Mouse (Mus musculus): Measurements from ENCODE around the gene Mast4.

The Mast4 gene

GRCm38 (mm10) chr13:102992680-102993423 lies 341.4 kb downstream of the Mast4 start:
- no peak for DNase-seq (ENCODE audit: extremely low spot score, low read depth, low spot score)

- DNase-seq (ENCODE audit: extremely low spot score, low read depth, low spot score), result no peak
Measured at GRCm38 (mm10) chr13:102991928-102992327, 342.4 kb downstream of the Mast4 start.

- no peak for DNase-seq (ENCODE audit: extremely low spot score, low read depth, low spot score)
Measured at GRCm38 (mm10) chr13:102991196-102991595, 343.1 kb downstream of the Mast4 start.

GRCm38 (mm10) chr13:102990085-102990484 lies 344.2 kb downstream of the Mast4 start:
- DNase-seq (ENCODE audit: extremely low spot score, low read depth, low spot score), result no peak

GRCm38 (mm10) chr13:102989616-102990015 lies 344.7 kb downstream of the Mast4 start:
- no peak for DNase-seq (ENCODE audit: extremely low spot score, low read depth, low spot score)

GRCm38 (mm10) chr13:102988976-102989375 lies 345.3 kb downstream of the Mast4 start:
- no peak for DNase-seq (ENCODE audit: extremely low spot score, low read depth, low spot score)

GRCm38 (mm10) chr13:102988251-102988895 lies 345.9 kb downstream of the Mast4 start:
- no peak for DNase-seq (ENCODE audit: extremely low spot score, low read depth, low spot score)

- no peak for DNase-seq (ENCODE audit: extremely low spot score, low read depth, low spot score)
Measured at GRCm38 (mm10) chr13:102984550-102984949, 349.7 kb downstream of the Mast4 start.

GRCm38 (mm10) chr13:102973853-102974252 lies 360.4 kb downstream of the Mast4 start:
- DNase-seq (ENCODE audit: extremely low spot score, low read depth, low spot score), result no peak

GRCm38 (mm10) chr13:102963471-102963870 lies 370.8 kb downstream of the Mast4 start:
- DNase-seq (ENCODE audit: extremely low spot score, low read depth, low spot score), result no peak

GRCm38 (mm10) chr13:102958273-102959270 lies 375.7 kb downstream of the Mast4 start:
- no peak for DNase-seq (ENCODE audit: extremely low spot score, low read depth, low spot score)

GRCm38 (mm10) chr13:102957508-102958272 lies 376.6 kb downstream of the Mast4 start:
- peak; percentile 2 for DNase-seq (ENCODE audit: extremely low spot score, low read depth, low spot score)

- no peak for DNase-seq (ENCODE audit: extremely low spot score, low read depth, low spot score)
Measured at GRCm38 (mm10) chr13:102955506-102955905, 378.8 kb downstream of the Mast4 start.

GRCm38 (mm10) chr13:102949756-102950155 lies 384.5 kb downstream of the Mast4 start:
- DNase-seq (ENCODE audit: extremely low spot score, low read depth, low spot score), result no peak

GRCm38 (mm10) chr13:102948966-102949365 lies 385.3 kb downstream of the Mast4 start:
- DNase-seq (ENCODE audit: extremely low spot score, low read depth, low spot score), result no peak

- DNase-seq (ENCODE audit: extremely low spot score, low read depth, low spot score), result no peak
Measured at GRCm38 (mm10) chr13:102947546-102947945, 386.8 kb downstream of the Mast4 start.

- no peak for DNase-seq (ENCODE audit: extremely low spot score, low read depth, low spot score)
Measured at GRCm38 (mm10) chr13:102946024-102946821, 388.1 kb downstream of the Mast4 start.

GRCm38 (mm10) chr13:102945450-102945849 lies 388.8 kb downstream of the Mast4 start:
- DNase-seq (ENCODE audit: extremely low spot score, low read depth, low spot score), result no peak

- no peak for DNase-seq (ENCODE audit: extremely low spot score, low read depth, low spot score)
Measured at GRCm38 (mm10) chr13:102944516-102944915, 389.8 kb downstream of the Mast4 start.

GRCm38 (mm10) chr13:102942557-102942956 lies 391.7 kb downstream of the Mast4 start:
- DNase-seq (ENCODE audit: extremely low spot score, low read depth, low spot score), result no peak
